Mouse (Mus musculus) effector memory CD4-positive, alpha-beta T cell, adult 7 months (primary cell): ENCODE data around the gene Cebpz. TPM values are rescaled to one million over a fixed set of nuclear protein-coding genes. Genes with fewer than 3 reads are reported as not detected.

Source experiments
- polyA plus RNA-seq: library from polyadenylated mRNA; unstranded; fragments of 100-300 nt; shearing (Covaris generic); gene quantifications from one replicate; pipeline ENCODE4 v1.2.1, GENCODE M21; 2017

Cebpz gene
- polyA plus RNA-seq: 105 TPM

DNA sequence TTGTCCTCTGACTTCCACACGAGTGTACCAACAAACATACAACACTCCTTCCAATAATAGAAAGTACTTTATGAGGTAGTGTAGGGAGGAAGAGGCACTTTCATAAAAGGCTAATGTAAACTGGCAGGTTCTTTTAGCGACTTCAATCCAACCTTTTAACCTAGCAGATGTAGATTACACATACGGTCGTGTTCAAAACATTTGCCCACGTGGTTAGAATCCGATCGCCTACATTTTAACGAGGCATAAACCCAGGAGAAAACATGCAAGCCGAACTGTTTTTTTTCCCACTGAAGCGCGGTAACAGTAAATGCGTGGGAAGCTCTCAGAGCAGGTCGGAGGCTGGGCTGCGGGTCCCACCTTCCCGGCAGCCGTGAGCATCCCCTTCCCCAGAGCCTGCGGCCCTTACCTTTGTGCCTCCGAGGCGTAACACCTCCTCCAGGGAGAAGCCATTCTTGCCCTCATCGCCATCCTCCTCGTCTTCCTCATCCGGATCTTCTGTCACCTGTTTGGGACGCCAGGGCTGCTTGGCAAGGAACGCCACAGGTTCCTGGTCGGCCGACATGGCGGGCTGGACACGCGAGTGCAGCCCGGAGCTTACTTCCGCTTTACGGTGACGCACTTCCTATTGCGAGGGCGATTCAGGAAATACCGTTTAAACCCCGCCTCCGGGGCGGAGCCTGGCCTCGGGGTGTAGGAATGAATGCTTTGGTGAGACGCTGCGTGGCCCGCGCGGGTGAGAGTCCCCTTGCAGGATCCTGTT, at the start of gene Cebpz, which contains the start of gene Ndufaf7:
Cebpz (minus strand) TSS at position 601 of the 763 bp plus-strand sequence.
Ndufaf7 (plus strand) TSS at position 671 of the 763 bp plus-strand sequence.

DNA sequence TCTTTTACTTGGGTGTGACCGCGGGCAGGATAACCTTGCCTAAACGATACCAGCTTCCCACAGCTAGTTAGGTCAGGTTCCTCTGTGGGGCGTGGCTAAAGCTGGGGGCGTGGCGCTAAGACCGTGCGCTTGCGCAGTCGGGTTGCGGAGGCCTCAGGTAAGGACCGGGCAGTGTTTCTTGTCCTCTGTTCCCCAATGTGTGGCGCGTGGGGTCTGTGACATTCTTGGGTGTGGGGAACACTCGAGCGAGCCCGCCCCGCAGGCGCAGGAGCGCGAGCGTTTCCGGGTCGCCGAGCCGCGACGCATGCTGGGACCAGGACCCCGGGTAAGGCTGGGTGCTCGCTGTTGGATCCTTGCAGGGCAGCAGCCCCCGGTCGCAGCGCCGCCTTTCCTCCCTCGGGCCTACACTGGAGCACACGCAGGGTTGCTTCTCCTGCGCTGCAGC, 20.5 kb downstream of the Cebpz start, which contains the start of gene Cebpzos:
Cebpzos (plus strand) TSS at position 132 of the 445 bp plus-strand sequence.

DNA sequence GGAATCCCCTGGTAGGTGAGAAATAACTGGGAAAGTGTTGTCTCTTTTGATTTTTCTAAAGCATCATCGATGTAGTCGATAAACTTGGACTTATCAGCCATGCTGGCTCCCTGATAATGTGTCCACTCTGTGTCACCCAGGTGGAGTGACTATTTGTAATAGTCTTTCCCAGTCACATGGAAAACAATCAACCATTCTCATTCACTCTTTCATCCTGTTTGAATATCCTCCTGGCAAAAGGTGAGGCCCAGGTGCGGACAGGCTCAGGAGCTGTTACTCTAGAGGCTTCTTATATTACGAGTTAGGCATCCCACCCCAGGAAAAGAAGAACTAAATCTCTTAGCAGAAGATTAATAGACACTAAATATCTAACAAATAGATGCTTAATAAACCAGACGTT, 30.0 kb downstream of the Cebpz start, which contains the start of gene Sult6b1:
Sult6b1 (minus strand) TSS at position 101 of the 400 bp plus-strand sequence.

DNA sequence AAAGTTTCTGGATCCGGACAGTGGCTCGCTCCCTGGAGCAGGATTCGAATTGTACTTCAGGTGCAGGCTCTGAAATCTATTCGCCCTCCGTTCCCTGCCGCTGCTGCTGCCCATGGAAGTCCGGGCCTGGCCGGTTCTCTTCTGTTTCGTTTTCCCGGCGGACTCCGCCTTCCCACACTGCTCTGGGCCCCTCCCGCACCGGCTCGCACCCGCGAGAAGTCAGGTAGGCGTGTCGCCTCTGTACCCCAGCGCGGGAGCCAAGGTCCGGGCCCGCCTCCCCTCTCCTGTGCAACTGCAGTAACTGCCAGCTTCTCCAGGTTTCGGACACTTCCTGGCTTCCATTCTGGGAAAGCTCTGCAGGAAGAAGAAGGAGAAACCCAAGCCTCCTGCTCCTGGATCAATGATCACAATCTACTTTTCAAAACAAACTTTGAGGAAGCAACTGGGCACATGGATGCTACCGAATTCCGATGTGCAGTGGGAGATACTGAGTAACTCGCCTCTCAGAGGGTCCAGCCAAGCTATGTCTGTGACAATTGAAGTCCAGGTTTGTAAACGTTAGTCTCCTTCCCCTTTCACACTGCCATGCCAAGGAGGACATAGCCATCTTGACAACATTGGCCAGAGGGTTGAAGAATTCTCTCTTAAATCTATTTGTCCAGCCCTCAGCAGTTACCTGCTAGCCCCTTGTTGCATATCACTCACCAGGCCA, 54.3 kb downstream of the Cebpz start, which contains the start of gene Eif2ak2:
Eif2ak2 (minus strand) TSS at position 173 of the 712 bp plus-strand sequence.

Other genes starting within 250 kb of the Cebpz start
- gene Strn, start 199.9 kb downstream of the Cebpz start, polyA plus RNA-seq: 17.9 TPM
- 18.2 TPM for gene Heatr5b, start 101.7 kb downstream of the Cebpz start, polyA plus RNA-seq
- gene Gpatch11, start 101.5 kb downstream of the Cebpz start, polyA plus RNA-seq: 46.6 TPM
- 5.3 TPM for gene Eif2ak2, start 54.5 kb downstream of the Cebpz start, polyA plus RNA-seq
- gene Sult6b1, start 30.1 kb downstream of the Cebpz start, polyA plus RNA-seq: not detected
- 22.8 TPM for gene Cebpzos, start 20.6 kb downstream of the Cebpz start, polyA plus RNA-seq
- 20.5 TPM for gene Ndufaf7, start 70 bp upstream of the Cebpz start, polyA plus RNA-seq
- gene Prkd3, start 83.8 kb upstream of the Cebpz start, polyA plus RNA-seq: 24.4 TPM
- gene Qpct, start 114.8 kb upstream of the Cebpz start, polyA plus RNA-seq: 13.7 TPM